Mouse (Mus musculus): ENCODE measurements at regions not wholly inside any gene's neighbourhood (a gene's known extent, or its start where the extent isn't known, plus 50 kb on each side); places are given as distances from the start of the nearest gene placed in this dataset.

DNA sequence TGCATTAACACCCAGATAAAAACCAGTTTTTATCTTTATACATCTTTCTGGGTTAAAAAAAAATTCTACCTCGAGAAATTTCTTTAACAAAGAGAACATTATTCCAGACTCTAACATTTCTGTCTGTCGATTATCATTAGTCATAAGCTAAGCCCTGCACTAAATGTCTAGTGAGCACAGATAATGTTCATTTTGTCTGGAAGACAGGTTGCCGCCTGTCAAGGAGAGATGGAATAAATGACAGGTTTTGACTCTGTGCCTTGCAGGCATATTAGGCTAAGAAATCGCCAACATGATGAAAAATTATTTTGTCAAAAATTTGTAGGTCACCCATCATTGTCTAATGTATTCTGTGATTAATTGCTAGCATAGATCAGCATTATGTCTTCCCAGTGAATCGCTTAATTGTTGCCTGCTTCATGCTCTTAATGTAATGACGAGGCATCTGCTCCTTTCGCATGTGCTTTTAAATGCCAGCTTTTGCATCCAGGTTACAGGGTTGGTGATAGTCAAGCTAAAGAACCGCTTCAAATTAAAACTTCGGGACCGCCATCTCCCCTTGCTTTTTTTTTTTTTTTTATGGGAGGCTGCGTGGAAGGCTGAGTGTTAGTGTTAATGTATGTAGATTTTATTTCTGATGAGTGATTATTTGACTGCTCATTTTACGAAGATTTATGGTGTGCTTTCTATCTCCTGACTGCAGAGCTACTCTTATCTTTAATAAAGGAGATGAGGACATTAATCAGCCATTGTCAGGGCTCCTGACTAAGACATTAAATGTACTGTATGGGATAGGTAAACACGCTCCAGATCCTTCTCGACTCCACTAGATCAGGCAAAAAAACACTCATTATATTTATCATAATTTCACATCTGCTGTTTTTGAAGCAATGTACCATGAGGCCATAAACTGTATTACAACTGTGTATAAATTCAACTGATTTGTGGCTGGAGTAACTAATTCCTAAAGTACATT lies 135.9 kb upstream of the Meis2 start:
- peak; percentile 27 for DNase-seq (ENCODE audit: low read depth, low spot score)

DNA sequence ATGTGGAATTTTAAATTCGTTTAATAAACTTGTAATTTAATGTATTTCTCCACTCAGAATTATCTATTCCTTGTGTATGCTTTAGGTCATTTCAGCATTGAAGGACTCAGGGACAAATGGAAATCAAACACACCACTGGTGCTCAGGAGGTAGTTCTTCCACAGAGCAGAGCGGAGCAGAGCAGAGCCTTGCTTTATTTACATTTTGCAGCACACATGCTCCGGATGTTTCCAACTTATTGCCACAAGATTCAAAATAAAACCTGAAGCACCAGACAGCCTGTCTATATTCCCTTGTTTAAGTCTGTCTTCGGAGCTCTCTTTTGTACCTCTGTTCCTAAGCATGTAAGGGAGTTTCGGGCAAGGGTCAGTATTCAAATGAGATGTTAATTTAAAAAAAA lies 135.2 kb upstream of the Meis2 start:
- DNase-seq (ENCODE audit: low read depth, low spot score): no peak

DNA sequence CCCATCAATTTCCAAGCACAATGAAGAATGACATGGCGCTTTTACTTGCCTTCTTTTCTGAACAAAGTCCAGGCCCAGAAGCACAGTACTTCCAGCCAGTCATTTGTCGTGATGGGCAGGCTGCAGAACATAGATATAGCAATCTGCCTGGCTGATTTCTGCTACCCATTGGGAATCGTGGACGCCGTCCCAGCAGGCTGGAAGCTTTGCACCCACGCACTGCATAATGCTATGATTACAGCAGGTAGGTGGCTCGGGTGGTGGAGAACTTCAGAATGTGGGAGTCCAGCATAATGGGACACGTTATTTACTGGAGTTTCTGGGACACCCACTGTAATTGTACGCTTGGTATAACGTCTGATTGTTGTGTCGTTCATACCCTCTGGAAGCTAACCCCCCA lies 116.2 kb upstream of the Meis2 start:
- DNase-seq (ENCODE audit: low read depth, low spot score): peak; percentile 81

DNA sequence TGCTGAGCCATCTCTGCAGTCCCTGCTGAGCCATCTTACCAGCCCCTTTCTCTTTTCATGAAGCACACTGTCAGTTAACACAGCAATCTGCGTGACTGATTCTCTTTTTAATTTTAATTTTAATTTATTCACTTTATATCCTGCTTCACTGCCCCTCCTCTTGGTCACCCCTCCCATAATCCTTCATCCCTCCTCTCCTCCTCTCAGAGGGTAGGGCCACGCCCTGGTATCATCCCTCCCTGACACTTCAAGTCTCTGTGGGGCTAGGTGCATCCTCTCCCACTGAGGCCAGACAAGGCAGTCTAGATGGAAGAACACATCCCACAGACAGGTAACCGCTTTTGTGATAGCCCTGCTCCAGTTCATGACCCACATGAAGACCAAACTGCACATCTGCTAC lies 111.5 kb upstream of the Meis2 start:
- no peak for DNase-seq (ENCODE audit: low read depth, low spot score)

DNA sequence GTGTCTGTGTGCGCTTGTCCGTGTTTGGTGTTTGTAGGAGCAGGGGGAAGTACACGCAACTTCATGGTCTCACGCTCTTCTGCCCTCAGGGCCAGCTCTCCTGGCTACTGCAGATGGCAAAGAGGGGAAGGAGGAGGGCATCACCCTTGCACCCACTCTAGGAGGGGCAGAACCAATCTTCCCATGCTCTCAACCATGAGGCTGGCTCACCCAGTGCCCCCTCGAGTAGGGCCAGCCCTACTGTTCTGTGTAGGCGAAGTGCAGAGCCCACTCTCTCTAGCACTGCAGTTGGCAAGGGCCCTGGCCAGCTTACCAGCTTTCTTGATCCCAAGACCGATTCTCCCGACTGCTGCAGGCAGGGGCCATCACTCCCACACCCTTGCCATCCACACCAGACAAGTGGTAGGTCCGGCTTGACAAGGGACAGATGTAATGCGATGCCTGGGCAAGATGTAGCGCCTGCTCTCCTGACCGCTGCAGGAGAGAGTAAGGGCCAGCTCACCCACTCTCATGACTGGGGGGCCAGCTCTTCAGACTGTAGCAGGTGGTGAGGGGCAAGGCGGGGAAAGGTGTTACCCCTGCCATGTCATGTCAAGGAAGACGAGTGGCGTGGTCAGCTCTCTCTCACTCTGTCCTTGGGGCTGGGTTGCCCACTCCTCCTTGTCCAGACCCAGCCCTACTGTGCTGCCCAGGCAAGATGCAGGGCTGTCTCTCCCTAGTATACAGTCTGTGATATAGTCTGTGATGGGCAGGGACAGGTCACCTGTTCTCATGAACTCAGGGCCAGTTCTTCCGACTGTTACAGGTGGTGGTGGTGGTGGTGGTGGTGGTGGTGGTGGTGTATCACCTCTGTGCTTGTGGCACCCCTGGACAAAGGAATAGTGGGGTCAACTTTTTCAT lies 100.5 kb upstream of the Meis2 start:
- no peak for DNase-seq (ENCODE audit: low read depth, low spot score)

Measured in brain, adult 2 months (tissue).